Mouse (Mus musculus): ENCODE results near the gene Frmpd4.

Frmpd4 gene

DNA sequence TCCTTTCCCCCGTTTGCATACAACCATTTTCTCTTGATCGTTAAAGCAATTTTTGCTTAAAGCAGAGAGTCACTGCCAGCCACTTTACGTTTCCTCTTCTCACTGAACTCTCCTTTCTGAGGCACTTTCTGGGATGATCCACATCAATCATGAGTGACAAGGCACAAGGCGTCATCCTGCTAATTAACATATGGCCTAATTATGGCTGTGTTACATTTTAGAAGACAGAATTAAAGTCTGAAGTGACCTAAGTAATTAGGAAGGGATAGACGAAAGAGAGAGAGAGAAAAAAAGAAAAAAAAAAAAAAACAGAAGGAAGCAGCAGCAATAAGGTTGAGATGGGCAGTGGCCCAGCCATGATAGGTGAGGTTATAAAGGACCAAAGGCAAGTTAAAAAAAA, at the start of gene Frmpd4:
Gene Frmpd4 (minus strand): TSS at position 101 of the 400 bp plus-strand sequence.
- DNase-seq (ENCODE audit: low spot score) = no peak

GRCm38 (mm10) chrX:168595193-168595592, 18.2 kb upstream of the Frmpd4 start:
- no peak for DNase-seq (ENCODE audit: low spot score)

DNA sequence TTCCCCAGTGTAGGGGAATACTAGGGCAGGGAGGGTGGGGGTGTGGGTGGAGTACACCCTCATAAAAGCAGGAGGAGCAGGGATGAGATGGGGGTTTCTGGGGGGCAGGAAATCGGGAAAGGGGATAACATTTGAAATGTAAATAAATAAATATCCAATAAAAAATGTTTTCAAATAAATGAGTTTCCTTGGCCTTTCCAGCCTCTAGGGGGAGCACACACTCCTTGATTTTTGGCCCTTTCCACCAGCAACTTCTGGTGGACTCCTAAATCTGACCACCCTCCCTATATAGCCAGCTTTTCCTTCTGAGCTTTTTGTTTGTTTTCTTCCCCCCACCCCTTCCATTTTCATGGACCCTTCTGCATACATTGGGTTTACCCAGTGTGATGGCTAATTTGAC, 7.3 kb upstream of the Frmpd4 start:
- no peak for DNase-seq (ENCODE audit: low spot score)

- no peak for DNase-seq (ENCODE audit: low spot score)
Measured at GRCm38 (mm10) chrX:168571808-168572207, 5.2 kb downstream of the Frmpd4 start.

GRCm38 (mm10) chrX:168569231-168569630, 7.8 kb downstream of the Frmpd4 start:
- DNase-seq (ENCODE audit: low spot score) = no peak

- no peak for DNase-seq (ENCODE audit: low spot score)
Measured at GRCm38 (mm10) chrX:168505254-168505653, 71.8 kb downstream of the Frmpd4 start.

DNA sequence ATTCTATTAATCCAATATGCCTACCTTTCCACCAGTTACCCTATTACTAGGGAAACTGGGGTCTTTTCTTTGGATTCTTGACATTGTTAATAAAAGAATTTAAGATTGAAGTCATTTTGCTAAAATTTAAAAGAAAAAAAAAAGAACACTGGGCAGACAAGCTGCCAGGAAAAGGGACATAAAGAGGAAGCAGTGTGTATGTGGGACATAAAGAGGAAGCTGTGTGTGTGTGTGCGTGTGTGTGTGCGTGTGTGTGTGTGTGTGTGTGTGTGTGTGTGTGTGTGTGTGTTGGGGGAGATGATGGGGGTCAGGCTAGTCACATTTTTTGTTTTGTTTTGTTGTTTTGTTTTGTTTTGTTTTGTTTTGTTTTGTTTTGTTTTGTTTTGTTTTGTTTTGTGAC, 121.8 kb downstream of the Frmpd4 start:
- DNase-seq (ENCODE audit: low spot score) = no peak

GRCm38 (mm10) chrX:168431206-168431605, 145.8 kb downstream of the Frmpd4 start:
- DNase-seq (ENCODE audit: low spot score) = no peak

GRCm38 (mm10) chrX:168429814-168430213, 147.2 kb downstream of the Frmpd4 start:
- DNase-seq (ENCODE audit: low spot score) = no peak

- DNase-seq (ENCODE audit: low spot score) = no peak
Measured at GRCm38 (mm10) chrX:168415403-168415802, 161.6 kb downstream of the Frmpd4 start.

- no peak for DNase-seq (ENCODE audit: low spot score)
Measured at GRCm38 (mm10) chrX:168403512-168403911, 173.5 kb downstream of the Frmpd4 start.

GRCm38 (mm10) chrX:168350431-168350830, 226.6 kb downstream of the Frmpd4 start:
- DNase-seq (ENCODE audit: low spot score) = no peak

- no peak for DNase-seq (ENCODE audit: low spot score)
Measured at GRCm38 (mm10) chrX:168349320-168350225, 227.5 kb downstream of the Frmpd4 start.

- no peak for DNase-seq (ENCODE audit: low spot score)
Measured at GRCm38 (mm10) chrX:168338212-168338611, 238.8 kb downstream of the Frmpd4 start.

DNA sequence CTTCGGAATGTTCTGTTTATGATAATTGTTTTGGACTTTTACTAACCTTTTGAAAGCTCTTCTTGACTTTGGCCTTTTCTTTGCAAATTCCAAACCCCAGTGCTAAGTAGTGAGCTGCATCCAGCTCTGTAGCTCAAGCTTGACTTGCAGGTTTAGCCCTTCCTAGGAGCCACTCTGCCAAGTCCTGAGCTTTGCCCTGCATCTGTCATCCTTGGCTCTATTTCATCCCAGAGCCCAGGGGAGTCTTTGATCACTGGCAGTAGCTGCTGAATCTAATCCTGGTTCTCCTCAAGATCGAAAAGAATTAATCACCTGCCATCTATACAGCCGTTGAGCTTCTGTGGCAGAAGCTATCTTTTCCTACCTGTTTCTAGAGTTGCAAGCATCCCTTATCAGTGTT, 251.9 kb downstream of the Frmpd4 start:
- DNase-seq (ENCODE audit: low spot score) = no peak

DNA sequence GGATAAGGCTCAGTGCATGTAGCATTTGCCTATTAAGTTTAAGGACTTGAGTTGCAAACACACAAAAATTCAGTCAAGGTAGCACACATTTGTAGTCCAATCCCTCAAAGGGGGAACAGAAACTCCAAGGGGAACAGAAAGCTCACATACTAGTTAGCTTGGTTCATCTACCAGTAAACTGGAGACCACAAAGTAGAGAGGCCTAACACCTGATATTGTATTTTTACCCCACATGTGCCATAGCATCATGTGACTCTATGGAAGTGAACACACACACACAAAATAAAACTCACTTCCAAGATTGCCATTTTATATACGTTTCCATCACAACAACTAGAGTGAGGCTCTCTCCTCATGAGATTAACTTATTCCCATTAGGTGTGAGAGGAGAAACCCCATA, 264.9 kb downstream of the Frmpd4 start:
- DNase-seq (ENCODE audit: low spot score) = no peak

DNA sequence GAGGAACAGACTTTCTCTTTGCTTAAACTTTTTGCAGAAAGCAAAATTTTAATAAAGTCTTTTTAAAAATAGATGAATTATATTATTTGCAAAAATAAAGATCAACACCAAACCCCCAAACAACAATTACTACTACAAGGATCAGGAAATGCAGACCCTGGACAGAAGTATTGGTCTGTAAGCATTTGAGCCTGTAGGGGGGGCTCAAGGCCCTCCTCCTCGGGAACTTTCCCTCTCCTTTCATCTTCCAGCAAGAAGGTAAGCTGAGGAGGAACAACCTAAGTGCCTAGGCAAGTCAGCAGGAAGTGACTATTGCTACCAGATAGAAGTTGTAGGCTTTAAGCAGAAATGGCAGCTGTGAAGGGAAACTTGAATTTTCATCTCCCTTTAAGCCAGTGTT, 266.9 kb downstream of the Frmpd4 start:
- no peak for DNase-seq (ENCODE audit: low spot score)

DNA sequence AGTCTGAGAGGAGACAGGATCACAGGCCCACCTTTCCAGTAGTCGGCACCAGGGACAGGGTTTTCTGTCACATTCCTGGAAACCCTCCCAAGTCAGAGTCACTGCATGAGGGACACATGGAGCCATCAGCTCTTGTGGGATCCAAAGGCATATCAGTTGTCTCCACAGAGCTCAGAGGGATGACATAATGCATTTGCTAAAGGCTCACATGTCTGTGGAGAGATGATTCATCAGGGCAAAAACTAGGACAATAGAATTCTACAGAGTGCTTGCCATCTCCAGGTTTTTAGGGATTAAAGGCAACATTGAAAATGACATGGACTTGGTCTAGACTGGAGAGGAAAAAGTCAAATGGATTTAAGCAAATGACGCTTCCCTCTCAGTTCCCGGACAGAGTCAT, 284.5 kb downstream of the Frmpd4 start:
- no peak for DNase-seq (ENCODE audit: low spot score)

- no peak for DNase-seq (ENCODE audit: low spot score)
Measured at GRCm38 (mm10) chrX:168207034-168207433, 370.0 kb downstream of the Frmpd4 start.

DNA sequence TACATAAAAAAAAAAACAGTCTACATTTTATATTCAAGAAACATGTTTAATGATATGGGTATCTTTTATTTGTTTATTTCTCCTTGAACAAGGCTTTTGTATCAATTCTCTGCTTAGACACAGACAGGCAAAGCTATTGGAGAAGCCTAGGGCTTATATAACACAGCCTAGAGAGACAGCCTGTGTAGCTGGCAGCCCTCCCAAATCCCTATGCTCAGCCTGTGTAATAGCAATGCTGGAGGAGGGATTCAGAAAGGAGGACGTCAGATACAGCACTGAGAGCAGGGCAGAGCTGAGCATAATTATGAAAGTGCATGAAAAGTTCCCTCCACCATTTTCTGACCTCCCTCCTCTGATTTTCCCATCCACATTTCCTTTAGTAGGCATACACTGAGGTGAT, 385.1 kb downstream of the Frmpd4 start:
- DNase-seq (ENCODE audit: low spot score) = no peak

GRCm38 (mm10) chrX:168189563-168189962, 387.5 kb downstream of the Frmpd4 start:
- DNase-seq (ENCODE audit: low spot score) = no peak

DNA sequence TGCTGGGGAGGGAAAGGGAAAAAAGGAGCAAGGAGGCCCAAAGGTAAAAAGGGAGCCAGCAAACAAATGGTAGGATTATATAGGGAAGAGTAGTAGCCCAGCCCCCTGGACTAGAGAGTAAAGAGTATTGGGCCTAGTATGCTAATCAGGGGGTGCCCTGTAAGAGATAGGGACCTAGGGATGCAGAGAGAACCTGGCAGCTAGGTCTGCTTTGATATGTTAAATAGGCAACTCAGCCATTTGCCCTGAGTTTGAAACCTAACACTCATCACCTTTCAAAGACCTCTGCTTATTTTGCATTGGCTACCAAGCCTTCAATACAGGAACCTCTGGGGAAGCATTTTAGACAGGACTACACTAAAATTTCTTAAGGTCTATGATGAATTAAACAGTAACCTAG, 414.0 kb downstream of the Frmpd4 start:
- no peak for DNase-seq (ENCODE audit: low spot score)

DNA sequence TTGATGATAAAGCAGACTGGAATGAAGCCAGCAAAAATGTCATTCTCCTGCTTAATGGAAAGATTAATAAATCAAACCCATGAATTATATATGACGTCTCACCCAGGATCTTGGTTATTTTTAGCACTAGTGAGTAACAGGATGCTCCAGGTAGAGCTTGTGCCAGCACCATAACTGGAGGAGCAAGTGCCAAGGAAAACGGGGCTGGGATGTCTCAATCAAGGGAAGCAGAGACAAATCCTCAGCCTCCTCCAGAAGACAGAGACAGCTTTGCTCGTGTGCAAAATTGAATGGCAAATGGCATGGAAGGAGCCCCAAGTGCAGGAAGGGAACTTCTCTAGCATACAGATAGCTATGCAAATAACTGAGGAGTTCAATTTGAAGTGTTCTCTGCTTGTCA, 418.2 kb downstream of the Frmpd4 start:
- DNase-seq (ENCODE audit: low spot score) = no peak

- no peak for DNase-seq (ENCODE audit: low spot score)
Measured at GRCm38 (mm10) chrX:168141051-168141450, 436.0 kb downstream of the Frmpd4 start.

Measured in spleen, adult 12 weeks (tissue).